22 mouse cellular contexts compared by ENCODE assay signal in genomic region chr14:68427235-68427634, GRCm38 (mm10).
DNase-seq lines count a peak whose midpoint lies in the region; ATAC-seq and TF ChIP-seq lines count a peak whose summit lies in the region.
"Had no signal": no experiment of that assay in that cellular context is flagged by ENCODE, and none has a peak within 500 bp of the region (broad histone marks: within the 10 kb centered on the region; RNA-seq: fewer than 3 reads in every experiment).

No protein-coding gene starts in this region.

- H3K9ac ChIP-seq in lung, embryonic 14.5 days = no peak overlapping the region
- no peak overlapping the region for H3K9ac ChIP-seq in lung, embryonic 16.5 days (ENCODE audit: low read length)
- H3K9ac ChIP-seq in lung, postnatal 0 days (replicated peaks; ENCODE audit: low read depth) = no peak overlapping the region

- H3K27me3 ChIP-seq in lung, embryonic 14.5 days (ENCODE audit: insufficient read depth, low read length) = no peaks in the 10 kb centered on the region
- H3K27me3 ChIP-seq in lung, embryonic 16.5 days (ENCODE audit: control insufficient read depth, insufficient read depth, low read depth, low read length) = no peaks in the 10 kb centered on the region
- H3K27me3 ChIP-seq in lung, postnatal 0 days (replicated peaks; ENCODE audit: insufficient read depth, low read length) = no peaks in the 10 kb centered on the region
- H3K27me3 ChIP-seq: CH12.LX, Patski had no signal

- no peaks in the 10 kb centered on the region for H3K9me3 ChIP-seq in lung, embryonic 14.5 days (ENCODE audit: low read depth, low read length)
- no peaks in the 10 kb centered on the region for H3K9me3 ChIP-seq in lung, embryonic 16.5 days (ENCODE audit: control insufficient read depth, low read length)
- H3K9me3 ChIP-seq in lung, postnatal 0 days (ENCODE audit: low read length) = no peaks in the 10 kb centered on the region

- no peak for TF ChIP-seq CTCF in lung, embryonic 14.5 days (IDR thresholded peaks at IDR 0.05; ENCODE audit: low read depth)
- no peak for TF ChIP-seq CTCF in lung, postnatal 0 days (IDR thresholded peaks at IDR 0.05)
- no peak for TF ChIP-seq CTCF in lung, adult 2 months (IDR thresholded peaks at IDR 0.05; ENCODE audit: insufficient read depth, low read length)

- WGBS in lung, embryonic 14.5 days = 65% methylated on average over 1 of the region's 1 CpGs
- WGBS in lung, embryonic 16.5 days = 51% methylated on average over 1 of the region's 1 CpGs
- 48% methylated on average over 1 of the region's 1 CpGs for WGBS in lung, postnatal 0 days
- 64% methylated on average over 1 of the region's 1 CpGs for WGBS in lung, adult 2 months

- no peaks in the 10 kb centered on the region for H3K4me1 ChIP-seq in lung, embryonic 14.5 days (ENCODE audit: insufficient read depth)
- H3K4me1 ChIP-seq in lung, embryonic 16.5 days (replicated peaks; ENCODE audit: control insufficient read depth, insufficient read depth, low read length) = 0 out of 2 replicates have a peak, but pooled peaks cover 4% of the 10 kb centered on the region
- H3K4me1 ChIP-seq in lung, postnatal 0 days (ENCODE audit: insufficient read depth, low read depth, low read length) = no peaks in the 10 kb centered on the region
- peaks cover 2% of the 10 kb centered on the region; the same call in 1 of the 2 replicates for H3K4me1 ChIP-seq in lung, adult 2 months (ENCODE audit: control insufficient read depth, insufficient read depth, low read length)

- no peak for TF ChIP-seq POLR2A in lung, adult 2 months (IDR thresholded peaks at IDR 0.05; ENCODE audit: borderline replicate concordance, extremely low read depth, low read depth, low read length)

- no peak overlapping the region for H3K4me2 ChIP-seq in lung, embryonic 14.5 days
- H3K4me2 ChIP-seq in lung, embryonic 16.5 days (ENCODE audit: low read depth, low read length) = no peak overlapping the region
- H3K4me2 ChIP-seq in lung, postnatal 0 days (replicated peaks; ENCODE audit: low read depth, low read length) = no peak overlapping the region

- peak; percentile 40 for DNase-seq in lung, embryonic 14.5 days
- DNase-seq in lung, adult 18-20 months = no peak
- no peak for DNase-seq in lung, postnatal 14 days
- DNase-seq in lung, postnatal 0 days (ENCODE audit: low spot score) = peak; percentile 67
- no peak for DNase-seq in lung, adult 2 months
- peak; percentile 1 for DNase-seq in lung, postnatal 25 days (ENCODE audit: low spot score)
- no peak for DNase-seq in lung, postnatal 36 days
- DNase-seq: adrenal gland, adult 2 months; adrenal gland, adult 8-10 months; adrenal gland, postnatal 10 days; adrenal gland, postnatal 14 days; adrenal gland, postnatal 25 days; adrenal gland, postnatal 36 days; B cell, adult 2 months; cerebellum, adult 11 months; cerebellum, adult 11-12 months had no signal

- peak; percentile 79 for TF ChIP-seq EP300 in lung, postnatal 0 days (IDR thresholded peaks at IDR 0.05)

- no peaks in the 10 kb centered on the region for H3K36me3 ChIP-seq in lung, embryonic 14.5 days (ENCODE audit: insufficient read depth)
- H3K36me3 ChIP-seq in lung, embryonic 16.5 days (ENCODE audit: control insufficient read depth, insufficient read depth, low read length) = no peaks in the 10 kb centered on the region
- no peaks in the 10 kb centered on the region for H3K36me3 ChIP-seq in lung, postnatal 0 days (ENCODE audit: insufficient read depth, low read length)
- H3K36me3 ChIP-seq: G1E had no signal

- peak overlapping the region; percentile 60; the same call in 1 of the 2 replicates for H3K27ac ChIP-seq in lung, embryonic 14.5 days (ENCODE audit: low read depth)
- H3K27ac ChIP-seq in lung, embryonic 16.5 days (ENCODE audit: low read length) = no peak overlapping the region; the same call in 1 of the 2 replicates
- H3K27ac ChIP-seq in lung, postnatal 0 days (ENCODE audit: low read length) = no peak overlapping the region

- no peak overlapping the region for H3K4me3 ChIP-seq in lung, embryonic 14.5 days (ENCODE audit: low read depth, low read length)
- H3K4me3 ChIP-seq in lung, embryonic 16.5 days (ENCODE audit: low read length) = no peak overlapping the region
- no peak overlapping the region for H3K4me3 ChIP-seq in lung, postnatal 0 days (ENCODE audit: low read depth, low read length)
- no peak overlapping the region for H3K4me3 ChIP-seq in lung, adult 2 months (replicated peaks; ENCODE audit: extremely low read depth, low read depth, low read length)

- ATAC-seq in lung, embryonic 14.5 days (ENCODE audit: insufficient read depth) = peak; percentile 70; the same call in 1 of the 2 replicates
- peak; percentile 69; the same call in 1 of the 2 replicates for ATAC-seq in lung, embryonic 16.5 days (ENCODE audit: low read depth)
- ATAC-seq in lung, postnatal 0 days = peak; percentile 73; the same call in 1 of the 2 replicates
- ATAC-seq: activated CD4-positive, CD25-positive, alpha-beta regulatory T cell, adult 4 months; CD4-positive, CD25-positive, alpha-beta regulatory T cell, adult 4 months; Patski had no signal

Comparison
In these comparisons a context has a peak if more than half of its experiments do, and no peak if none do; other contexts are left out.
1. DNase-seq: peak in lung, embryonic 14.5 days (single experiment), lung, postnatal 0 days (single experiment) and lung, postnatal 25 days (single experiment); none in lung, adult 18-20 months (0 of 2), lung, postnatal 14 days (single experiment), lung, adult 2 months (single experiment) and lung, postnatal 36 days (single experiment).
2. Peak in every context shown above with its lines, with median percentiles within 50 percentile points of each other: ATAC-seq.